Mouse (Mus musculus) MN1 (cell line): ENCODE measurements around the gene Stap2.

Source experiments
- DNase-seq: peaks from one replicate; pipeline ENCODE4 v3.0.0-alpha.2; 2016; ENCODE audit warnings: low spot score

Stap2 gene

DNA sequence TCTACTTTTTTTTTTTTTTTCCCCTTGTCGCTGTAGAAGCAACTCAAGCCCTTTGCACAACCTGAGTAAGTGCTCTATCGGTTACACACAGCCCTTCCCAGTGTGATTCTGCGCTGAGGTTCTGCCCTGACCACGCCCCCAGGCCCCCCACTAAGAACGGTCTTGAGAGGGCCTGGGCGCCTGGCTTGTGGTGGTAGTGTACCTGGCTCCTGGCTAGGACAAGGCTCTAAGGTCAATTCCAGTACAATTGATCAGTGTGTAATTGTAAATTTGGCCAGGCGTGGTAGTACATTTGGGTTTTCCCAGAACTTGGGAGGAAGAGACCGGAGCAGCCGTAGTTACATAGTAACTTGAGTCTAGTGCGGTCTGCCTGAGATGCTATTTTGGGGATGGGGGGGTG lies 1.6 kb upstream of the Stap2 start:
- DNase-seq = no peak

- no peak for DNase-seq
Observed at GRCm38 (mm10) chr17:56003000-56003399, 2.4 kb downstream of the Stap2 start.

DNA sequence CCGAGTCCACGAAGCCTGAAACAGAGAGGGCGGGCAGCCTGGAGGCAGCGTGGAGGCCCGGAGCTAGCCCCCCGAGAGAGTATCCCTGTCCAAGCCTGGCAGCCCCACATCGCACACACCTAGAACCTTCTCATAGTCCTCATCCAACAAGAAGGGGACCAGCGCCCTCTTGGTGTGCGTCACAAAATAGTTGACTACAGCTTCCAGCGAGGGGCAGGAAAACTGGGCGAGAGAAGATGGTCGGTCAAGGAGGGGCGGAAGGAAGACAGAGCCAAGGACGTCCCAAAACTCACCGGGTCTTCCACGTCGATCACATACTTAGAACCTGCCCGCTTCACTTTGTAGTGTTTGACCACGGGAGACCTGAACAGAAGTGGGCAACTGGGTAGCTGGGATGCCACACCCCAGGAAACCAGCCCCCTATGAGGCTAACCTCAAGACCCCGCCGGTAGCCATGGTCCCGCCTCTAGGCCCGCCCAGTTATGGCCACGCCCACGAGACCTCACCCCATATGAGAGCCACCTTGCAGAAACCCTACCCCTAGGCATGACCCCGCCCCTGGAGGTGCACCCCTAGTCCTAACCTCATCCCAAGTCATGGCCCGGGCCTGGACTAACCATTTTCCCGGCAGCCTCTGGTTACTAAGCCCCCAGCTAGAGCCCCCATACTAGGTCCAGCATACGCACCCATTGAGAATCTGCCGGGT lies 5.4 kb downstream of the Stap2 start:
- DNase-seq = no peak

DNA sequence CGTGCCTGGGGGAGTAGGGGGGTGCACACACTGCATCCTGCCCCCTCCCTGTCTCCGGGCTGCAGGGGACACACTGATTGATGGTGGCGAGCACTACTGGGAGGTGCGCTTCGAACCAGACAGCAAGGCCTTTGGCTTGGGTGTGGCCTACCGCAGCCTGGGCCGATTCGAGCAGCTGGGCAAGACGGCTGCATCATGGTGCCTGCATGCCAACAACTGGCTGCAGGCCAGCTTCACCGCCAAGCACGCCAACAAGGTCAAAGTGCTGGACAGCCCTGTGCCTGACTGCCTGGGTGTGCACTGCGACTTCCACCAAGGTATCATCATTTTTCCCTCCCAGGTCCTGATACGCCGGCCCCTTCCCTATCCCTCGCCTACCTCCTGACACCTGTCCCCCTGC lies 9.4 kb downstream of the Stap2 start:
- DNase-seq = peak; percentile 57

GRCm38 (mm10) chr17:55990278-55990898 lies 15.0 kb downstream of the Stap2 start:
- no peak for DNase-seq

DNA sequence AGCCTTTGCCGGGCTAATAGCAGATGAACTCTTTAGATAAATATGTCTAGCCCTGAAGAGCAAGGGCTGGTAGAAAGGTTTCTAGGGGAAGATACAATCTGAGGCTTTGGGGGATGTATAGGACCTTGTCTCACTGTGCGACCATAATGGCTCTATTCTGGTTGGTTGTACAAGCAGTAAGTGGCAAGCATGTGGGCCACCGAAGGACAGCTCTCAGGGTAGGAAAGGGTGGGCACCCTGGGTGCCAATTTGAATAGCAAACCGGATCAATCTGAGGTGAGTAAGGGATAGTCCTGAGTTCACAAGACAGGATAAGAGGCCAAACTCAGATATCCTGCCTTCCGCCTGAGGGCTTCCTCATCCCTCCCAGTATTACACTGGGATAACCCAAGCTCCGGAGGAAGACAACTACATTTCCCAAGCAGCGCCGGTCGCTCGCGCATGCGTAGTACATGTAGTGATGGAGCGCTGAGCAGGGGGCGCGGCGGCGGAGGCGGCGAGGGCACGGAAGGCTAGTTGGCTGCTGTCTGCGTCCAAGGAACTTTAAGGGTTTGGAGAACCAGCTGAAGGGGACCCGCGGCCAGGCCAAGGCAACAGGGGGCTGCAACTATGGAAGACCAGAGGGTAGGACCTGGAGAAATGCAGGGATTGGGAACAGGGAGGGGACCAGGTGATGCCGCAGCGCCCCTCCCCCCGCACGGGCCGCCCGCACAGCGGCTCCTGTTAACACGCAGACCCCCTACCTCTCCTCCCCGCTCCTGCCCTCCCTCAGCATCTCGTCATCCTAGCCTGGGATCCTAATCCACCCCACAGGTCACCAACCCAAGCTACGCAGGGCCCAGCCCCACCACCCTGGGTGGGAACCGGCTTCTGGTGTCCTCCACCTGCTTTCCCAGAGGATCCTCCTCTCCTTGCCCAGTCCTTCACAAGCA lies 19.1 kb downstream of the Stap2 start, which contains the start of gene Fsd1:
Fsd1 (plus strand) TSS at position 480 of the 932 bp plus-strand sequence.
- DNase-seq = peak; percentile 84

DNA sequence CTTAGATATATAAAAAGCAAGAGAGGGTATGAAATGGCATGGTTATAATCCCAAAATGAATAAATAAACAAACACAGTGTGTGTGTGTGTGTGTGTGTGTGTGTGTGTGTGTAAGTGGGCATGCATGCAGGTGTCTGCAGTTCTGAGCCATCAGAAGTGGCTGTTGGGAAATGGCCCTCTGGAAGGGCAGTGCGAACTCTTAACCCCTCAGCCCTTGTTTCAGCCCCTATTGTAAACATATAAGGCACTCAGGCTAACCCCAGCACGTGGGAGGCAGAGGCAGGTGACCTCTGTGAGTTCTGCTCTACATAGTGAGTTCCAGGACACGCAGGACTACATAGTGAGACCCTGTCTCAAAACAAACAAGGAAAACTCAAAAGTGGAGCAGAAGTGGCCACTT lies 28.1 kb downstream of the Stap2 start:
- DNase-seq = no peak

- DNase-seq = peak; percentile 86
Observed at GRCm38 (mm10) chr17:55976255-55976862, 29.0 kb downstream of the Stap2 start.

DNA sequence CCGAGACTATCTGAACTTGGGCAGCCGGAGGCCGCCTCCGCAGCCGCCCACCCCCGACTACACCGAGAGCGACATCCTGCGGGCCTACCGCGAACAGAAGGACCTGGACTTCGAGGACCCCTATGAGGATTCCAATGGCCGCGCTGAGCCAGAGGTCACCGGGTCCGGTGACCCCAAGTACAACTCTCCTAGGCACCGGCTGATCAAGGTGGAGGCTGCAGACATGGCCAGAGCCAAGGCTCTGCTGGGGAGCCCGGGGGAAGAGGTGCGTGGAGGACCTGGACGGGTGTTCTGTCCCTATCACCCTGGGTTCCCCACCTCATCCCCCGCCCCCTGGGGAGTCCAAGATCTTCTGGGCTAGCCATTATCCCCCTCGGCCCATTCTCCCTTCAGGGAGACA lies 33.9 kb downstream of the Stap2 start:
- DNase-seq = no peak

GRCm38 (mm10) chr17:55969966-55970891 lies 35.2 kb downstream of the Stap2 start, which contains the start of gene Shd:
TSS of gene Shd (plus strand) at chr17:55970467.
- DNase-seq = no peak

- DNase-seq = no peak
Observed at GRCm38 (mm10) chr17:55969560-55969959, 35.8 kb downstream of the Stap2 start.

- peak; percentile 43 for DNase-seq
Observed at GRCm38 (mm10) chr17:55968210-55968609, 37.2 kb downstream of the Stap2 start.

DNA sequence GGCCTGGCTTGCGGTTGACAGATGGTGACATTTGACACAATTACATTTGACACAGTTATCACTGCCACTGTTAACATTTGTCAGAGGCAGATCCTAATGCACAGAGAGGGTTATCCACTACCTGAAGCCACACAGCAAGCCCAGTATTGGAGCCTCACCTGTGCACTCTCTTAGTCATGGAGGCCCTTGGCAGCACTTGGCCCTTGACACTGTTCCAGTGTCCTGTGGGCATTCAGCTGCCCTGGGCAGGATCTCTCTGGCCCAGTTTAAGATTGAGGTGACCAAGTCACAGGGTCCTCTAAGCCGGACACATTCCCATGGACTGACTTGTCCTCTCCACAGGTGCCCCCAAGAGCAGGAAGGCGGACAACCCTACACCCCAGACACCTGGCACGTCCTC lies 38.2 kb downstream of the Stap2 start:
- DNase-seq = no peak

- DNase-seq = no peak
Observed at GRCm38 (mm10) chr17:55964996-55965395, 40.4 kb downstream of the Stap2 start.

DNA sequence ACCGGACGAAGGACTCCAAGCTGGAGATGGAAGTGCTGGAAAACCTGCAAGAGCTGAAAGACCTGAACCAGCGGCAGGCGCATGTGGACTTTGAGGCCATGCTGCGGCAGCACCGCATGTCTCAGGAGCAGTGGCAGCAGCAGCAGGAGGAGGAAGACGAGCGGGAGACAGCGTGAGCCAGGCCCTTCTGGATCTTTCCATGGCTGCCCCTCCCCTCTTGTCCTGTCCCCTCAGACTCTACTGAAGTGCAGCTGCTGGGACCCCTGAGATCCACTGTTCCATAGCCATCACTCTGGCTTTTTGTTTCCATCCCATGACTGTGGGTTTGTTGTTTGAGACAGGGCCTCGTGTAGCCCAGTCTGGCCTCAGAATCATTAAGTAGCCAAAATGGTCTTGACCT lies 40.9 kb downstream of the Stap2 start:
- DNase-seq = no peak

GRCm38 (mm10) chr17:55963171-55963570 lies 42.2 kb downstream of the Stap2 start:
- peak; percentile 43 for DNase-seq

GRCm38 (mm10) chr17:55961631-55962030 lies 43.8 kb downstream of the Stap2 start:
- no peak for DNase-seq

GRCm38 (mm10) chr17:55960791-55961190 lies 44.6 kb downstream of the Stap2 start:
- no peak for DNase-seq

GRCm38 (mm10) chr17:55959946-55960740 lies 45.2 kb downstream of the Stap2 start:
- no peak for DNase-seq
